Mouse (Mus musculus): ENCODE results near the gene Zfp64. TPM values are rescaled to one million over a fixed set of nuclear protein-coding genes. Genes with fewer than 3 reads are reported as not detected.

Zfp64 gene
- polyA plus RNA-seq, 1 experiment from 2014 or later = 44.0 TPM

DNA sequence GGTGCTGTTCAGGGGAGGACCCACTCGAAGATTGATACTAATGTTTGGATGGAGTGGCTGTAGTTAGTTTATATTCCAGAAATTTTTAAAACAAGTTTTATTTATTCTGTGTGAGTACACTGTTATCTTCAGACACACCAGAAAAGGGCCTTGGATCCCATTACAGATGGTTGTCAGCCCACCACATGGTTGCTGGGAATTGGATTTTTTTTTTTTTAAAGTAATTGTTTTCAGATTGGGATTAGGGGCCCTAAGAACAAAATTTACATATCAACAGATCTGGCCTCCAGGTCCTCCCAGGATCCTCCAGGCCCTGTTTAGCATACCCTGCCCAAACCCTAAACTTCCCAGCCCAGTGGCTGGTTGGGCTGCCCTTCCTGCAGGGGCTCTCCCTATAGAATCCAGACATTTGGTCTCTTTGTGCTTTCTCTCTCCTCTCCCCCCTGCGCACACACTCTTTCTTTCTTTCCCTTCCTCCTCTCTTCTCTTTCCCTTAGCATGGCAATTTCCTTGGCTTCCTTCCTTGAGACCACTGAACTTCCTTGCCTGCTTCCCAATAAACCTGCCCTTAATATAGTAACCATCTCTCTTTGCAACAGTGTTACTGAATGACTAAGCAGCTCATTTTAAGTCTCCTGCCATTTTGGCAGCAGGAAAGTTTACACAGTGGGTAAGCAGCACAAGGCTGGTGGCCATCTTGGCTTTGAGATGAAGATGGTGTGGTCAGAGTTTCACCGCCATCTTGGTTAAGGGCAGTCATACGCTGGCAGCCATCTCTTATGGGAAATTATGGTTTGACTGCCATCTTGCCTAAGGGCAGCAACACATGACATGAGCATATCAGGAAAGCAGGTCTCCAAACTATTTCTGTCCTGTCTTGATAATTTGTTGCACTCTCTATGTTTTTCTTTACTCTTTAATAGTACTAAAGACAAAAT, 6.6 kb upstream of the Zfp64 start:
- Histone ChIP-seq H3K36me3 (replicated peaks; ENCODE audit: control insufficient read depth, insufficient read depth, low read depth, low read length) (no peaks in the 10 kb centered on the region), H3K4me1 (ENCODE audit: control insufficient read depth, insufficient read depth, low read length) (no peaks in the 10 kb centered on the region), H3K27me3 (ENCODE audit: control insufficient read depth, insufficient read depth, low read length) (no peaks in the 10 kb centered on the region), H3K9ac (replicated peaks; ENCODE audit: low read length) (no peak overlapping the region), H3K9me3 (replicated peaks; ENCODE audit: control insufficient read depth, low read length) (no peaks in the 10 kb centered on the region; the same call in 1 of the 2 replicates), H3K27ac (replicated peaks; ENCODE audit: low read depth, low read length) (no peak overlapping the region), H3K4me3 (ENCODE audit: low read depth, low read length) (no peak overlapping the region), H3K4me2 (ENCODE audit: low read depth, low read length) (no peak overlapping the region)
- no peak for ATAC-seq (replicated peaks; ENCODE audit: insufficient number of reproducible peaks, low FRiP score, low TSS enrichment, low read depth)
- 89% methylated on average over 4 of the region's 4 CpGs for WGBS
- DNase-seq (ENCODE audit: low spot score) = no peak

DNA sequence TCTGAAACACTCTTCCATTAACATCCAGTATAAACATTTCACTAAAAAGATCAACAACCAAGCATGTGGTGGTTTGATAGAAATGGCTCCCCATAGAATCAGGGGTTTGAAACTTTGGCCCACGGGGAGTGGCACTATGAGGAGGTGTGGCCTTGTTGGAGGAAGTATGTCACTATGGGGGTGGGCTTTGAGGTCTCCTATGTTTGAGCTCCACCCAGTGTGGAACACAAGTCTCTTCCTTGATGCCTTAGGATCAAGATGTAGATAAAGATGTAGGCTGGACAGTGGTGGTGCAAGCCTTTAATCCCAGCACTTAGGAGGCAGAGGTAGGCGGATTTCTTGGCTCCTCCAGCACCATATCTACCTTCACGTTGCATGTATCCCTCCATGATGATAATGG, 5.4 kb upstream of the Zfp64 start:
- no peaks in the 10 kb centered on the region for H3K4me1 ChIP-seq (ENCODE audit: control insufficient read depth, insufficient read depth, low read length)
- ATAC-seq (replicated peaks; ENCODE audit: insufficient number of reproducible peaks, low FRiP score, low TSS enrichment, low read depth) (no peak), DNase-seq (ENCODE audit: low spot score) (no peak)
- no peak overlapping the region for H3K4me2 ChIP-seq (ENCODE audit: low read depth, low read length)
- no peak overlapping the region for H3K9ac ChIP-seq (replicated peaks; ENCODE audit: low read length)
- 82% methylated on average over 3 of the region's 3 CpGs for WGBS
- H3K27me3 ChIP-seq (ENCODE audit: control insufficient read depth, insufficient read depth, low read length) = no peaks in the 10 kb centered on the region
- H3K27ac ChIP-seq (replicated peaks; ENCODE audit: low read depth, low read length) = no peak overlapping the region
- no peaks in the 10 kb centered on the region; the same call in 1 of the 2 replicates for H3K9me3 ChIP-seq (replicated peaks; ENCODE audit: control insufficient read depth, low read length)
- no peak overlapping the region for H3K4me3 ChIP-seq (ENCODE audit: low read depth, low read length)
- H3K36me3 ChIP-seq (replicated peaks; ENCODE audit: control insufficient read depth, insufficient read depth, low read depth, low read length) = no peaks in the 10 kb centered on the region

DNA sequence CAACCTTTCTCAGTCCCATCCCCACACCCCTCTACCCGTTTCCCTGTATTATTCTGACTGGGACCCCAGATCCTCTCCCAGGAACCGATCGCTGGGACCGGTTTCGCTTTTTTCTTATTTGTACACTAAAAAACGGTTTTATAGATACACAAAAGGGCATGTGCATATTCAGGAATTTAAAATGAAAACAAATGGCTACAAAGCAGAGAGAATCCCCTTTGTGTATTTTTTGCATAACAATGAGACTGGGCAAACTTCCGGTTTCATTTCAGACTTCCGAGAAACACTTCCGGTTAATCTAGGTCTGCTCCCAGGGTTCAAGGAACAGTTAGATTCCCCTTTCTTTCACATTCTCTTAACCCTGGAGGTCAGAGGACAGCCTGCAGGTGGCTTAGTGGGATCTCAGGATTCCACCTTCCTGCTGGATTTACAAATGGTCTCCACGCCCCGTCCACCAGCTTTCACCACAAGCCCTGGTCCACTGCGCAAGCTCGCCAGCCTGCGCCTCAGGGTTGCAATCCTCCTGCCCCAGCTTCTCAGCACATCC, 4.0 kb upstream of the Zfp64 start:
- no peaks in the 10 kb centered on the region for H3K4me1 ChIP-seq (ENCODE audit: control insufficient read depth, insufficient read depth, low read length)
- no peak overlapping the region for H3K4me3 ChIP-seq (ENCODE audit: low read depth, low read length)
- WGBS = 84% methylated on average over 14 of the region's 14 CpGs
- no peaks in the 10 kb centered on the region for H3K27me3 ChIP-seq (ENCODE audit: control insufficient read depth, insufficient read depth, low read length)
- H3K36me3 ChIP-seq (replicated peaks; ENCODE audit: control insufficient read depth, insufficient read depth, low read depth, low read length) = no peaks in the 10 kb centered on the region
- no peak overlapping the region for H3K27ac ChIP-seq (replicated peaks; ENCODE audit: low read depth, low read length)
- no peak overlapping the region for H3K4me2 ChIP-seq (ENCODE audit: low read depth, low read length)
- no peak for ATAC-seq (replicated peaks; ENCODE audit: insufficient number of reproducible peaks, low FRiP score, low TSS enrichment, low read depth)
- no peak for DNase-seq (ENCODE audit: low spot score)
- no peaks in the 10 kb centered on the region for H3K9me3 ChIP-seq (replicated peaks; ENCODE audit: control insufficient read depth, low read length)
- no peak overlapping the region for H3K9ac ChIP-seq (replicated peaks; ENCODE audit: low read length)

DNA sequence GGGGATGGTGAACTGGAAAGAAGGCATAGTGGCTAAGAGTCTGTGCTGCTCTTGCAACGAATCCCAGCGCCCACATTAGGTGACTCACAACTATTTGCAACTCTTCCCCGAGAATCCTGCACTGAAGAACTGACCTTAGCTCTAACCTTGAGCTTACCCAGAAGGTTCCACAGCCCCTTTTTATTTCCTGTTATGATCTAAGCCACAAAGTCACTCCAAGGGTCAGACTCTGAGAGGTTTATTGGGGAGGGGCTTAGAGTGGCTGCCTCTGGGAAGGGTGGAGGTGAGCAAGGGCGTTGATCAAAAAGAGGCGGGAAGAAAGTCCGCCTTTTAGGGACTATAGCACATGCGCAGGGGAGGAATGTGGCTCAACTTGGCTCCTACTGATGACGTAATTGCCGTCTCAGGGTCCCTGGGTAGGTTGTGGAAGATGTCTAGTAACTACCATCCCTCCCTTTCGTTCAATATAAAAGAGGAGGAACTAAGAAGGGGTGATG, 511 bp upstream of the Zfp64 start:
- DNase-seq (ENCODE audit: low spot score) (peak; percentile 19), ATAC-seq (replicated peaks; ENCODE audit: insufficient number of reproducible peaks, low FRiP score, low TSS enrichment, low read depth) (no peak)
- Histone ChIP-seq H3K9ac (replicated peaks; ENCODE audit: low read length) (peak overlapping the region; percentile 77; the same call in 1 of the 2 replicates), H3K4me2 (ENCODE audit: low read depth, low read length) (peak overlapping the region; percentile 68), H3K4me3 (ENCODE audit: low read depth, low read length) (peak overlapping the region; percentile 65), H3K4me1 (ENCODE audit: control insufficient read depth, insufficient read depth, low read length) (no peaks in the 10 kb centered on the region), H3K9me3 (replicated peaks; ENCODE audit: control insufficient read depth, low read length) (no peaks in the 10 kb centered on the region), H3K36me3 (replicated peaks; ENCODE audit: control insufficient read depth, insufficient read depth, low read depth, low read length) (peaks cover 3% of the 10 kb centered on the region), H3K27me3 (ENCODE audit: control insufficient read depth, insufficient read depth, low read length) (no peaks in the 10 kb centered on the region), H3K27ac (replicated peaks; ENCODE audit: low read depth, low read length) (peak overlapping the region; percentile 59; the same call in 1 of the 2 replicates)
- WGBS = 52% methylated on average over 10 of the region's 10 CpGs

DNA sequence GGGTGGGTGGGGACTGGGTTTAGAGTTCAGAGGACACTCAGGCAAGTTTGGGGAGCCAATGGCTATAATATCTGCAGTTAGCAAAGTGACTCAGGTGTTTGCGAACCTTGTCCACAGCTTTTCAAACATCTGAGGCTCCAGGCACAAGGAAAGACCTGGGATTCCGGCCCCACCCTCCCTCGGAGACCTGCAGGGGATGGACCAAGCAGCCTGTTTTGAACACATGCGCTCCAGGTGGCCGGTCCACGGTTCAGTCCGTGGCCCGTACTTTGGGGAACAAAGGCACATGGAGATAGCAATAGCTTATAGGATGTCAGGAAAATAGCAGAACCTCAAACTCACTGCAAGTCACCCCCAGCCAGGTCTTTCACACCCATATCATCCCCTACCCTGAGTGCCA, 1.0 kb downstream of the Zfp64 start:
- no peak overlapping the region for H3K27ac ChIP-seq (replicated peaks; ENCODE audit: low read depth, low read length)
- peaks cover 7% of the 10 kb centered on the region for H3K36me3 ChIP-seq (replicated peaks; ENCODE audit: control insufficient read depth, insufficient read depth, low read depth, low read length)
- H3K27me3 ChIP-seq (ENCODE audit: control insufficient read depth, insufficient read depth, low read length) = no peaks in the 10 kb centered on the region
- H3K9me3 ChIP-seq (replicated peaks; ENCODE audit: control insufficient read depth, low read length) = no peaks in the 10 kb centered on the region
- H3K4me2 ChIP-seq (ENCODE audit: low read depth, low read length) = peak overlapping the region; percentile 68
- peak; percentile 24; the same call in 1 of the 2 replicates for ATAC-seq (replicated peaks; ENCODE audit: insufficient number of reproducible peaks, low FRiP score, low TSS enrichment, low read depth)
- H3K4me3 ChIP-seq (ENCODE audit: low read depth, low read length) = peak overlapping the region; percentile 65
- no peak for DNase-seq (ENCODE audit: low spot score)
- no peaks in the 10 kb centered on the region for H3K4me1 ChIP-seq (ENCODE audit: control insufficient read depth, insufficient read depth, low read length)
- H3K9ac ChIP-seq (replicated peaks; ENCODE audit: low read length) = peak overlapping the region; percentile 77
- 11% methylated on average over 8 of the region's 8 CpGs for WGBS

DNA sequence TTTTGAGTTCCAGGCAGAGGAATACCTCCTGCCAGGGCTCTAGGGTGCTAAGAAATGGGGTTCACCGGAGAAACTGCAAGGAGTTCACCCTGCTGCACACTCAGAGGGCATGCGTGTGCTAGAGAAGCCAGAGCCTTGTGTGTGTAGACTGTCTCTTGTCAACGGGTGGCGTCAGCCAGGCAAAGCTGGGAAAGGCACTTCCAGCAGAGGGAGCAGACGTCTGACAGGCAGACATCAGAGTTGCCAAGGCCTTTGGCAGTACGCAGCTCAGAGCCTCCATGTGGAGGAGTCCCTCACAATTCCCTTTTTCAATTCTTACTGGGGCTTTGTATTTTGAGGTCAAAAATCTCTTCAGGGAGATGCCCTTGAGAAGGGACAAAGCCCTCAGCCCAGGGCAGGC, 6.9 kb downstream of the Zfp64 start:
- H3K27me3 ChIP-seq (ENCODE audit: control insufficient read depth, insufficient read depth, low read length) = no peaks in the 10 kb centered on the region
- DNase-seq (ENCODE audit: low spot score) (no peak), ATAC-seq (replicated peaks; ENCODE audit: insufficient number of reproducible peaks, low FRiP score, low TSS enrichment, low read depth) (no peak)
- H3K4me2 ChIP-seq (ENCODE audit: low read depth, low read length) = no peak overlapping the region
- no peak overlapping the region for H3K9ac ChIP-seq (replicated peaks; ENCODE audit: low read length)
- H3K27ac ChIP-seq (replicated peaks; ENCODE audit: low read depth, low read length) = no peak overlapping the region
- no peaks in the 10 kb centered on the region for H3K4me1 ChIP-seq (ENCODE audit: control insufficient read depth, insufficient read depth, low read length)
- H3K4me3 ChIP-seq (ENCODE audit: low read depth, low read length) = no peak overlapping the region
- H3K36me3 ChIP-seq (replicated peaks; ENCODE audit: control insufficient read depth, insufficient read depth, low read depth, low read length) = peaks cover 15% of the 10 kb centered on the region
- WGBS = 85% methylated on average over 6 of the region's 6 CpGs
- H3K9me3 ChIP-seq (replicated peaks; ENCODE audit: control insufficient read depth, low read length) = no peaks in the 10 kb centered on the region

DNA sequence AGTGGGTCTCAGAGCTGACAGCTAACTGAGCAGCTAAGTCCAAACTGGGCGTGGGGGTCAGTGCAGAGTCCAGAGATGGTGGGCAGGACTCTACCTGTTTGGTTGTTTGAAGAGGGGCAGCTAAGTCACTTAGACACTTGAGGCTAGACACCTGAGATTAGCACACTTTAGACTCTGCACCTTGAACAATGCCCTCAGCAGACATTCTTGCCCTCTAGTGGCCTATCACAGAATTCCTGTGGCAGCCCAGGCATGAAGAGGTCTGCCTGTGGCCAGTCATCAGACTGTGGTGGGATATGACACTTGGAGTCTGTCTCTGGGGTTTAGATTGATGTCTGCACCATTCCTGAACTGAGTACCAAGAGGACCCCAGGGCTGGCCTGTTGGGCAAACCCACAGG, 7.7 kb downstream of the Zfp64 start:
- no peak overlapping the region for H3K4me3 ChIP-seq (ENCODE audit: low read depth, low read length)
- H3K27ac ChIP-seq (replicated peaks; ENCODE audit: low read depth, low read length) = no peak overlapping the region
- no peak for ATAC-seq (replicated peaks; ENCODE audit: insufficient number of reproducible peaks, low FRiP score, low TSS enrichment, low read depth)
- no peak overlapping the region for H3K9ac ChIP-seq (replicated peaks; ENCODE audit: low read length)
- H3K36me3 ChIP-seq (replicated peaks; ENCODE audit: control insufficient read depth, insufficient read depth, low read depth, low read length) = peaks cover 15% of the 10 kb centered on the region
- H3K4me2 ChIP-seq (ENCODE audit: low read depth, low read length) = no peak overlapping the region
- no peaks in the 10 kb centered on the region for H3K9me3 ChIP-seq (replicated peaks; ENCODE audit: control insufficient read depth, low read length)
- H3K4me1 ChIP-seq (ENCODE audit: control insufficient read depth, insufficient read depth, low read length) = no peaks in the 10 kb centered on the region
- H3K27me3 ChIP-seq (ENCODE audit: control insufficient read depth, insufficient read depth, low read length) = no peaks in the 10 kb centered on the region
- WGBS = 100% methylated on average over 1 of the region's 1 CpGs
- DNase-seq (ENCODE audit: low spot score) = no peak

DNA sequence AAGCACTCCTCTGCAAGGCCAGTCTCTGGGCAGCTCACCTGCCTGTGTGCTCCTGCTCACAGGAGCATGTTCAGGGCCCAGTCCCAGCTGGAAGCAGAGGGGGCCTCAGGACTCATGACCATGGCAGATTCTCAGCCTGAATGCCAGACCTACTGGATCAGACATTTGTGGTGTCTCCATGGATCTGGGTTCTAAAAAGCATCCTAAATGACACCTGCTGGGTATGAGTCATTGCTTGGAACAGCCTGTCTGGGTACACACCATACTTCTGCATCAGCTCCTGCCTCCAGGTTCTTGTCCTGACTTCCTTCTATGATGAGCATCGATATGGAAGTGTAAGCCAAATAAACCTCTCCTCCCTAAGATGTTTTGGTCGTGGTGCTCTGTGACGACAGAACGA, 11.4 kb downstream of the Zfp64 start:
- H3K27ac ChIP-seq (replicated peaks; ENCODE audit: low read depth, low read length) = no peak overlapping the region
- no peak overlapping the region for H3K4me2 ChIP-seq (ENCODE audit: low read depth, low read length)
- no peak overlapping the region for H3K4me3 ChIP-seq (ENCODE audit: low read depth, low read length)
- WGBS = 95% methylated on average over 4 of the region's 4 CpGs
- H3K9ac ChIP-seq (replicated peaks; ENCODE audit: low read length) = no peak overlapping the region
- no peak for ATAC-seq (replicated peaks; ENCODE audit: insufficient number of reproducible peaks, low FRiP score, low TSS enrichment, low read depth)
- H3K36me3 ChIP-seq (replicated peaks; ENCODE audit: control insufficient read depth, insufficient read depth, low read depth, low read length) = peaks cover 7% of the 10 kb centered on the region
- no peaks in the 10 kb centered on the region for H3K9me3 ChIP-seq (replicated peaks; ENCODE audit: control insufficient read depth, low read length)
- no peaks in the 10 kb centered on the region for H3K4me1 ChIP-seq (ENCODE audit: control insufficient read depth, insufficient read depth, low read length)
- no peaks in the 10 kb centered on the region for H3K27me3 ChIP-seq (ENCODE audit: control insufficient read depth, insufficient read depth, low read length)
- no peak for DNase-seq (ENCODE audit: low spot score)

Measured in embryonic facial prominence, embryonic 11.5 days (tissue).